ENCODE assay signal across 8 mouse cellular contexts in genomic region chr9:59271711-59272110, GRCm38 (mm10). TPM values are rescaled to one million over a fixed set of nuclear protein-coding genes. Genes with fewer than 3 reads are reported as not detected.
DNase-seq lines count a peak whose midpoint lies in the region; ATAC-seq lines count a peak whose summit lies in the region.

No protein-coding gene starts in this region.

- DNase-seq in gastrocnemius, adult 8-10 months (ENCODE audit: low spot score in 2 of 2): peak; percentile 10 to 19
- DNase-seq in gastrocnemius, postnatal 36 days: no peak
- peak; percentile 48 for DNase-seq in brain, adult 2 months (ENCODE audit: low read depth, low spot score)
- DNase-seq in lung, postnatal 14 days: peak; percentile 51
- DNase-seq in testis, postnatal 14 days (ENCODE audit: low spot score): no peak
- DNase-seq in layer of hippocampus, adult 18-20 months (ENCODE audit: low spot score in 2 of 2): no peak

- no peaks in the 10 kb centered on the region for H3K27me3 ChIP-seq in kidney, embryonic 15.5 days

- no peaks in the 10 kb centered on the region for H3K36me3 ChIP-seq in kidney, embryonic 15.5 days

- H3K4me3 ChIP-seq in kidney, embryonic 15.5 days (replicated peaks): no peak overlapping the region

- intact Hi-C loops in gastrocnemius, postnatal 36 days (cut with DNase I): loop anchor here (5.0 kb wide), 1 partner anchor 259 kb away; no protein-coding TSS in a partner anchor

- no peaks in the 10 kb centered on the region for H3K9me3 ChIP-seq in kidney, embryonic 15.5 days (replicated peaks)

- WGBS in kidney, embryonic 15.5 days: 22% methylated on average over 6 of the region's 6 CpGs

- H3K4me2 ChIP-seq in kidney, embryonic 15.5 days: peak overlapping the region; percentile 10; the same call in 1 of the 2 replicates

- H3K27ac ChIP-seq in kidney, embryonic 15.5 days: 0 out of 2 replicates have a peak overlapping the region, but pooled peaks have one; percentile 23

- H3K9ac ChIP-seq in kidney, embryonic 15.5 days: no peak overlapping the region

- ATAC-seq in kidney, embryonic 15.5 days (replicated peaks; ENCODE audit: low FRiP score): peak; percentile 82
- ATAC-seq in frontal cortex, adult (ENCODE audit: low TSS enrichment): no peak

- peaks cover 23% of the 10 kb centered on the region for H3K4me1 ChIP-seq in kidney, embryonic 15.5 days

RNA-seq across cellular contexts. Expression of gene Adpgk, which starts 19.6 kb away (rescaled TPM):
- 1 to 10 TPM; 6.1 to 7.6 (median 7.3) TPM for total RNA-seq in gastrocnemius, adult 8-10 months (2022)
- 1 to 10 TPM; 6.5 to 8.5 TPM for total RNA-seq in gastrocnemius, postnatal 36 days (2021)
- 38.5 and 39.2 TPM in 2 replicates for polyA plus RNA-seq in kidney, embryonic 15.5 days (2015; fragmentation: Nextera tagmentation; extraction: Ambion mirVana)
- 10 to 100 TPM; 16.4 to 16.9 TPM for total RNA-seq in layer of hippocampus, adult 18-20 months (2021)

Comparison
In these comparisons a context has a peak if more than half of its experiments do, and no peak if none do; other contexts are left out.
1. DNase-seq: peak in gastrocnemius, adult 8-10 months (2 of 2), brain, adult 2 months (single experiment) and lung, postnatal 14 days (single experiment); none in gastrocnemius, postnatal 36 days (0 of 2), testis, postnatal 14 days (single experiment) and layer of hippocampus, adult 18-20 months (0 of 2).